Mouse (Mus musculus): ENCODE measurements around the gene Gm28635.
A peak's percentile ranks its signal among the peaks of the same experiment; 100 is the strongest.

Gene Gm28635

GRCm38 (mm10) chr2:84677968-84678880 is at the start of gene Gm28635, which contains the start of gene Med19:
TSS of gene Gm28635 (minus strand) at chr2:84678041.
TSS of gene Med19 (plus strand) at chr2:84678402.
- DNase-seq = peak; percentile 79

DNA sequence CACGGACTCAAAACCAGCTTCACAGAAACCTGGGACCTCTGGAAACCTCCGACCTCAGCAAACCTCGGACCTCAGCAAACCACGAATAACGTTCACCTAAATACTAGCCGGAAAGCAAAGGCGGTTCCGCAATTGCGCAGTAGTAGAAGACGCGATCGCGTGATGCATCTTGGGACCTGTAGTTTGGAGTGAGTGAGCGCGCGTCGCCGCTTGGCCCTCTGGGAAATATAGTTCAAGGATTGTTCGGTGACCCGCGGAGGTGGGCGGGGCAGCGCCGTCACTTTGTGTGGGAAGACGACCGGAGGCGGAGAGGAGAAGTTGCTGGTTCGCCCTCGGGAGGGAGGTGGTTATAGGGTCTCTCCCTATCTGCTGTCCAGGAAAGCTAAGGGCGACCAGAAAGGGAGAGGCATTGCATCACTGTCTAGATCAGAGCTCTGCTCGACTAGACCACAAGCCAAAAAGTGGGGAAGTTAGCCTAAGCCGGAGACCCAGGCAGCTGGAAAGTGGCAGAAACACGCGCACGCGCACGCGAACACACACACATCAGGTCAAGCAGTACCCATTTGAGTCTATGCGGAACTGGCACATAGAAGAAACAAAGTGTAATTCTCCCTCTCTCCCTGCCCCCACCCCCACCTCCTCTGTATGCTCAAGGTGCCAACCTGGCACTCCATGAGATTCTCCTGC is 49.5 kb upstream of the Gm28635 start, which contains the start of gene Clp1:
Gene Clp1 (minus strand): TSS at position 179 of the 687 bp plus-strand sequence.
- peak; percentile 87 for DNase-seq

DNA sequence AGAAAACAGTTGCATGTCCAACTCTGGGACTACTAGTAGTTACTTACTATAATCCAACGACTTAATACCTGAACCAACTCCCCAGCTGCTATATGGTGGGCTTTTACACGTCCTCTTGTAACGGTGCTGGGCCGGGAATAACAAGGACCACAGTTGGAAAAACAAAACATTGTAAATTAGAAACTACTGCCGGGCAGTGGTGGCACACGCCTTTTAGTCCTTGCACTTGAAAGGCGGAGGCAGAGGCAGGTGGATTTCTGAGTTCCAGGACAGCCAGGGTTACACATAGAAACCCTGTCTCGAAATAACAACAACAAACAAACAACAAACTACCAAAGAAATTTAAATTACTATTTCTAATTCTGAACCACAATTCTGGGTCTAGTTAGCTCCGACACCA is 48.9 kb upstream of the Gm28635 start:
- DNase-seq = no peak

- DNase-seq = no peak
Measured at GRCm38 (mm10) chr2:84725770-84726169, 47.9 kb upstream of the Gm28635 start.

- no peak for DNase-seq
Measured at GRCm38 (mm10) chr2:84723856-84724255, 46.0 kb upstream of the Gm28635 start.

DNA sequence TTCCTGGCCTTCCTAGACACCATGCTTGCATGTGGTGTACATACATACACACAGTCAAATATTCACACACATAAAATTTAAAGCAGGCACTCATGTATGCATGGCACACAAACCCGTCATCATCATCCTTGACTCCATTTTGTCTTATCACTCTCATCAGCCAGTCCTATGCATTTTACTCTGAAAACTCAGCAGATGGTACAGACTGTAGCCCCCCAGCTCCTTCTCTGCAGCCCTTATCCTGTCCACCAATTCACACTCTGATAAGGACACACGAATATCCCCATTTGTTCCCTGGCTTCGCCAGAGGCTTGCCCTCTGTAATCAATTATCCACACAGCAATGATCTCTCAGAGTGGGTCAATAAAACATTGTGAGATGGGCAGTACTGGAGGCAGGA is 43.3 kb upstream of the Gm28635 start:
- DNase-seq = no peak

GRCm38 (mm10) chr2:84720718-84721117 is 42.9 kb upstream of the Gm28635 start:
- no peak for DNase-seq

GRCm38 (mm10) chr2:84717357-84717756 is 39.5 kb upstream of the Gm28635 start:
- no peak for DNase-seq

DNA sequence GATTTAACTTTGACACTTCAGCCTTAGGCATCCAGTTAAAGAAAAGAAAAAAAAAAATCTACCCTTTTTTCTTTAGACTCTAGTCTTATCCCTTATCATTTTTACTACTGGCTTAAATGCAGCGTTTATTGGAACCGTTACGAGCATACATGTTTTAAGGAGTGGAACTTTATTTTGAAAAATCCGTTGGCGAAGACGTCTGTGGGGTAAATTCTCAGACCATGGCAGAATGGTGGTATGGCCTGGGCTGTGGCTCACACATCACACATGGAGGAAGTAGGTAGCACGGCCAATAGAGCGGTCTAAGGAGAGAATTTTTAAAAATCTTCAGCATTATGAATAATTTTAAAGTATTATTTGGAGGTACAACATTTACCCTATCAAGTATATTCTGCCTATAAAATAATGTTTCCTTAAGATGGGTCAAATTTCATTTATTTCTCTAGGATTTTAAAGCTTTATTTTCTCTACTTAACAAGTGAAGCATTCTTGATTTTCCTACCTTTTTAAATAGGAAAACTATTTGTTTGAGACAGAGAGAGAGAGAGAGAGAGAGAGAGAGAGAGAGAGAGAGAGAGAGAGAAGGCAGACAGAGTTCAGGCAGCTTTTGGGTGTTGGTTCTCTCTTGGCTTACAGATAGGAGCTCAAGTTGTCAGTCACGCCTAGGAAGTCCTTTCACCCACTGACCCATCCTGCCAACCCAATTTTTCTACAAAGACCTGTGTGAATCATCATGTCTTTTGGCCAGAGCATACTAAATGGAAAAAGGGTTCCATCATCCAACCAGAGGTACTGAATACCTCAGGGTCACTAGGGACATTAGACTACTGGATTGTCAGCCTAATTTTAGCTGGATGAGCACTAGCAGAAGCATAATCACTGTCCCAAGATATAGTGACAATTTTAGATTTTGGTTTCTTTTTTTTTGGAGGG is 38.8 kb upstream of the Gm28635 start:
- no peak for DNase-seq

- DNase-seq = peak; percentile 43
Measured at GRCm38 (mm10) chr2:84715562-84716361, 37.9 kb upstream of the Gm28635 start.

GRCm38 (mm10) chr2:84714811-84715561 is 37.1 kb upstream of the Gm28635 start, which contains the start of gene Zdhhc5:
TSS of gene Zdhhc5 (minus strand) at chr2:84715180.
- DNase-seq = peak; percentile 99

- no peak for DNase-seq
Measured at GRCm38 (mm10) chr2:84714422-84714810, 36.6 kb upstream of the Gm28635 start.

- no peak for DNase-seq
Measured at GRCm38 (mm10) chr2:84711898-84712297, 34.1 kb upstream of the Gm28635 start.

GRCm38 (mm10) chr2:84707523-84707922 is 29.7 kb upstream of the Gm28635 start:
- no peak for DNase-seq

DNA sequence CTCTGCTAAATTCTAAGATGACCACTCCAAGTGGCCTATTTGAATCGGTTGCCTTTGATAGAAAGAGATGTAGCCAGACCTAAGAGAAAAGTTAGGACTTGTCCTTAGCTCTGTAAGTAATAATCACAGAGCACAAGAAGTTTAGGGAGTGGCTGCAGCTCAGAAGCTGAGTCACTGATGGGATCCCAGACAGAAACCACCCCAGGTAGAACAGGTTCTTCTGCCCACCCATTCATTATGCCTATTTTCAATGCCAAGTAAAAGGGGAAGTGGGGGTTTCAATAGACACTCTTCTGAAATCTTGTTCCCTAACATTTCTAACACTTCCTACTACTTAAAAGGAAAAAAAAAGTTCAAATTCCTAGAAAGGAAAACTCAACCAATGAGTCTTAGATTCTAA is 27.5 kb upstream of the Gm28635 start:
- DNase-seq = no peak

GRCm38 (mm10) chr2:84704329-84704728 is 26.5 kb upstream of the Gm28635 start:
- DNase-seq = no peak

GRCm38 (mm10) chr2:84703497-84703896 is 25.7 kb upstream of the Gm28635 start:
- no peak for DNase-seq

GRCm38 (mm10) chr2:84695007-84695695 is 17.3 kb upstream of the Gm28635 start:
- DNase-seq = no peak

DNA sequence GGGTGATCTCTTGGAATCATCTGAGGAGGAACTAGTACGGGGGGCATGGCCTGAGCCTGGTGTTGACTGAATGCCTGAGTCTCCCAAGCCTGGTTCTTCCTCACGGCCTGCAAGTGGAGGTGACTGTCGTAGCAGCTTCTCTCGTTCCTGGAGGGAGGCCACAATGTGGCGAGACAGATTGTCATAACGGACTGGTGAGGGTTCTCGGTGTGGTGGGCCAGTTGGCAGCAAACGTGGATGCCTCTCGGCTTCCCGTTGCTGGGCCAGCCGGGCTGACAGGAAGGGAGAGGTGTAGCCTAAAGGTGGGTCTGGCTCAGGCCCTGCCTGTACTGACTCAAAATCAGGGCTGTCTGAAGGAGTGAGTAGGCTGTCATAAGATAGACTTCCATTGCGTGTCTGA is 12.2 kb upstream of the Gm28635 start:
- DNase-seq = no peak

DNA sequence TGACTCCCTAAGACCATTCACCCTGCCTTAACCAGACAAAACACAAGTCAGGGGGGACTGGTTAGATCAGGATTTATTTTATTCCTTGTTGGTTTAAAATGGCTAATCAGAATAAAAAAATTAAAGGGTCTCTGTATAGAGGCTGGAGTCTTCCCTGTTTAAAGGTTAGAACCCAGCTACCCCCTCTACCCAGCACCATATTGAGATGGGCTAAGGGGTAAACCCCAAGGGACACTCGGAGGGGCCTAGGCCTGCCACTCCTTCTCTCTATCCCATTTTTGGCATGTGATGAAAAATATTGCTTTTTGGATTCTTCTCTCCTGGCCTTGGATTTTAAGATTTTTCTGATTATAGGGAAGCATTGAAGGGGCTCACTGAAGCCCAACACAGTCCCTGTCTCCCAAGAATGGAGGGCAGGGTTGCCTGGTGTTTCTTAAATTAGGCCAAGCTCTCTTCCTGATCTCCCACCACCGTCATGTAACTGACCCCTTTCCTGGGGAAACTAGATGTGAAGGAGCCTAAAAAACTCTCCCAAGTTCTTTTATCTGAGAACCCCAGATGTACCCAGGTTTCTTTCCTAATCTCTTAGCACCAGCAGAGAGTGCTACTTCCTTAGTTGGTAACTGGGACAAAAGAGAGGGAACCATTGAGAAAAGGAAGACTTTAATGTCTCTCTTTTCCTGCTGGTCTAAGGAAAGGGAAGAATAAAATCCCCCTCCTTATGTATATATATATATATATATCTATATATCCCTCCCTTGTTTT is 10.4 kb upstream of the Gm28635 start:
- no peak for DNase-seq

Measured in right cerebral cortex, postnatal 4 days (tissue).